Mouse (Mus musculus) MEL (cell line): ENCODE data around the gene Sh3rf1. TPM values are rescaled to one million over a fixed set of nuclear protein-coding genes. Genes with fewer than 3 reads are reported as not detected.

Source experiments
- DNase-seq: peaks from one replicate; pipeline ENCODE4 v3.0.0; 2011; ENCODE audit warnings: low read depth, low spot score
- H3K27ac ChIP-seq: 2 replicates; pipeline ENCODE4 v1.5.1; 2012; ENCODE audit warnings: low read depth, mild to moderate bottlenecking, control low read depth, low read length, moderate library complexity; ENCODE audit not compliant: control insufficient read depth
- H3K27me3 ChIP-seq, 2 experiments: fragments of 150-350 bp in 1 of 2; sonication (generic) in 1 of 2; 2 replicates each; pipeline ENCODE4 v1.6.1; 2012; ENCODE audit warnings: low read length in 2 of 2, mild to moderate bottlenecking in 2 of 2, improper control_type of control experiment in 1 of 2, moderate library complexity in 1 of 2; ENCODE audit not compliant: insufficient read depth in 2 of 2, control insufficient read depth in 1 of 2
- H3K36me3 ChIP-seq, 2 experiments: 2 replicates each; pipeline ENCODE4 v1.6.1; 2012 to 2014; ENCODE audit warnings: low read length in 2 of 2, improper control_type of control experiment in 1 of 2, inconsistent platforms in 1 of 2, mild to moderate bottlenecking in 1 of 2; ENCODE audit not compliant: insufficient read depth in 2 of 2, control insufficient read depth in 1 of 2
- H3K4me1 ChIP-seq, 2 experiments: fragments of 150-350 bp in 1 of 2; sonication (generic) in 1 of 2; 2 replicates each; pipeline ENCODE4 v1.6.1; 2012; ENCODE audit warnings: low read length in 2 of 2, improper control_type of control experiment in 1 of 2, mild to moderate bottlenecking in 1 of 2; ENCODE audit not compliant: insufficient read depth in 2 of 2, control insufficient read depth in 1 of 2
- H3K4me3 ChIP-seq, 2 experiments: fragments of 150-350 bp in 1 of 2; sonication (generic) in 1 of 2; 2 replicates each; pipeline ENCODE4 v1.5.1; 2012; ENCODE audit warnings: low read depth in 2 of 2, low read length in 2 of 2, mild to moderate bottlenecking in 2 of 2, moderate library complexity in 2 of 2, control low read depth in 1 of 2, improper control_type of control experiment in 1 of 2; ENCODE audit not compliant: control insufficient read depth in 1 of 2, insufficient read depth in 1 of 2
- H3K79me2 ChIP-seq: 2 replicates; pipeline ENCODE4 v1.6.1; 2012; ENCODE audit warnings: mild to moderate bottlenecking, low read length, moderate library complexity; ENCODE audit not compliant: control insufficient read depth, poor library complexity, insufficient read depth
- H3K9ac ChIP-seq: 2 replicates; pipeline ENCODE4 v1.6.1; 2012; ENCODE audit warnings: low read depth, mild to moderate bottlenecking, control low read depth, low read length, moderate library complexity; ENCODE audit not compliant: control insufficient read depth, poor library complexity, severe bottlenecking
- H3K9me3 ChIP-seq: fragments of 150-350 bp; sonication (generic); replicated peaks from 2 replicates; pipeline ENCODE4 v1.6.1; 2012; ENCODE audit warnings: mild to moderate bottlenecking, low read length, improper control_type of control experiment, moderate library complexity; ENCODE audit not compliant: insufficient read depth
- CTCF ChIP-seq, 3 experiments: IDR thresholded peaks in 2 of 3; conservative IDR thresholded peaks in 1 of 3; 2 replicates each; pipeline ENCODE4 v1.5.1; 2011 to 2012; ENCODE audit warnings: low read length in 3 of 3, low read depth in 2 of 3, mild to moderate bottlenecking in 2 of 3, improper control_type of control experiment in 1 of 3, inconsistent platforms in 1 of 3, mixed read lengths in 1 of 3, moderate library complexity in 1 of 3; ENCODE audit not compliant: control insufficient read depth in 1 of 3, insufficient read depth in 1 of 3, poor library complexity in 1 of 3, severe bottlenecking in 1 of 3
- EP300 ChIP-seq, 2 experiments: IDR thresholded peaks; 2 replicates each; pipeline ENCODE4 v1.6.1; 2011; ENCODE audit warnings: improper control_type of control experiment in 2 of 2, low read length in 2 of 2, low read depth in 1 of 2, mild to moderate bottlenecking in 1 of 2
- GABPA ChIP-seq: IDR thresholded peaks from 2 replicates; pipeline ENCODE4 v1.6.1; 2012; ENCODE audit warnings: low read depth, mild to moderate bottlenecking, inconsistent platforms, low read length, improper control_type of control experiment, moderate library complexity
- GATA1 ChIP-seq: IDR thresholded peaks from 2 replicates; pipeline ENCODE4 v1.6.1; 2011; ENCODE audit warnings: low read depth, low read length, improper control_type of control experiment
- MAX ChIP-seq: IDR thresholded peaks from 2 replicates; pipeline ENCODE4 v1.6.1; 2011; ENCODE audit warnings: low read length, improper control_type of control experiment
- MYC ChIP-seq: IDR thresholded peaks from 2 replicates; pipeline ENCODE4 v1.6.1; 2011; ENCODE audit warnings: low read depth, mild to moderate bottlenecking, low read length, improper control_type of control experiment, moderate library complexity
- NRF1 ChIP-seq: IDR thresholded peaks from 2 replicates; pipeline ENCODE4 v1.6.1; 2014; ENCODE audit warnings: low read depth, mild to moderate bottlenecking, inconsistent platforms, low read length, improper control_type of control experiment, moderate library complexity; ENCODE audit not compliant: poor library complexity, insufficient read depth, severe bottlenecking
- POLR2A ChIP-seq, 2 experiments: IDR thresholded peaks; 2 replicates each; pipeline ENCODE4 v1.6.1; 2011 to 2012; ENCODE audit warnings: low read length in 2 of 2, mild to moderate bottlenecking in 2 of 2, control low read depth in 1 of 2, improper control_type of control experiment in 1 of 2, low read depth in 1 of 2, moderate library complexity in 1 of 2; ENCODE audit not compliant: control insufficient read depth in 1 of 2, insufficient read depth in 1 of 2, poor library complexity in 1 of 2
- RCOR1 ChIP-seq: IDR thresholded peaks from 2 replicates; pipeline ENCODE4 v1.6.1; 2012; ENCODE audit warnings: low read depth, mild to moderate bottlenecking, inconsistent platforms, low read length, improper control_type of control experiment
- UBTF ChIP-seq: IDR thresholded peaks from 2 replicates; pipeline ENCODE4 v1.6.1; 2012; ENCODE audit warnings: low read depth, mild to moderate bottlenecking, inconsistent platforms, low read length, improper control_type of control experiment, moderate library complexity, borderline replicate concordance; ENCODE audit not compliant: insufficient read depth
- ZC3H11A ChIP-seq: IDR thresholded peaks from 2 replicates; pipeline ENCODE4 v1.6.1; 2012; ENCODE audit warnings: low read depth, mild to moderate bottlenecking, inconsistent platforms, low read length, improper control_type of control experiment
- polyA plus RNA-seq, 2 experiments: library from polyadenylated mRNA; stranded (reverse) in 1 of 2; unstranded in 1 of 2; fragments of >175 nt in 1 of 2; fragments of >200 nt in 1 of 2; gene quantifications; 2 replicates each; pipeline versions ENCODE4 v1.2.1 to v1.2.4; 2012; ENCODE audit warnings: low replicate concordance in 2 of 2, low read depth in 1 of 2; ENCODE audit not compliant: insufficient read length in 2 of 2, insufficient read depth in 1 of 2, missing spikeins in 1 of 2
- total RNA-seq: library from RNA; depleted of rRNA; stranded (reverse); fragments of 300-350 nt; gene quantifications from 2 replicates; pipeline ENCODE4 v1.2.3, GENCODE M21; 2012

The Sh3rf1 gene
- total and polyA plus RNA-seq, 3 experiments = 1.5 to 5.9 TPM; not detected in 1

DNA sequence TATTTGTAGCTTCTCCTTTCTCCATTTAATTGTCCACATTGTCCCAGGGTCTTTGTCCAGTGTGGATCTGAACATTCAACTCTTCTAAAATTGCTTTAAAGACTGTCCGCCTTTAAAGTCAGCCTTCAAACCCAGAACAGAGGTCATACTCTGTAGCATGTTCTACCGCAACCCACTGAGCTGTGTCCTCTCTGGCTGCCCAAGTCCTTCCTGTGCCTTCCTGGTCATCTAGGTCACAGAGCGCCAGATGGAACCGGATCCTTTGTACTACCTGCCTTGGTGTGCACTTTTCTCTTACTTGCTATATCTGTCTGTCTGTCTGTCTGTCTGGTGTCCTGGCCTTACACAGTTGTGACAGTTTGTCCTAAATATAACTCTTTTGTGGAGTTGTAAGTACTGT lies 40.0 kb downstream of the Sh3rf1 start:
- H3K4me3 ChIP-seq = no peak overlapping the region
- no peak for DNase-seq
- H3K4me1 ChIP-seq = no peaks in the 10 kb centered on the region
- no peak for TF ChIP-seq GATA1
- no peak for TF ChIP-seq NRF1
- TF ChIP-seq, all 39 proteins: peak for 0
- H3K27me3 ChIP-seq = no peaks in the 10 kb centered on the region
- no peak overlapping the region for H3K9ac ChIP-seq
- no peak overlapping the region for H3K27ac ChIP-seq
- H3K36me3 ChIP-seq = no peaks in the 10 kb centered on the region
- H3K9me3 ChIP-seq = no peaks in the 10 kb centered on the region
- H3K79me2 ChIP-seq = no peaks in the 10 kb centered on the region

DNA sequence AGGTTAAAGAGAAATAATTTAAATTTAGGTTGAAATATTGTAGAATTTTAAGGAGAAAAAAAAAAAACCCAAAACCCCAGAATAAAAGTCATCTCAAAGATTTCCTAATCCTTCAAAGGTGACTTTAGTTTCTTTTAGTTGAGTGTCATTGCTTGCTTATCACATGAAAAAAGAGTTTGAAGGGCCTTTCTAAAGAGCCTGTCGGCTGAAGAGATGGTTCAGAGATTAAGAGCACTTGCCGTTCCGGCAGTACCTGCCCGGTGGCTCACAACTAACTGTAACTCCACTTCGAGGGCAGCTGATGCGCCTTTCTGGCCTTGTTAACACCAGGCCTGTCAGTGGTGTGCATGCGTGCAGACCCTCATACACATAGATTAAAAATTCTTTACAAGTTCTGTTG lies 41.2 kb downstream of the Sh3rf1 start:
- no peaks in the 10 kb centered on the region for H3K36me3 ChIP-seq
- H3K9me3 ChIP-seq = no peaks in the 10 kb centered on the region
- no peak overlapping the region for H3K4me3 ChIP-seq
- no peak for DNase-seq
- H3K9ac ChIP-seq = no peak overlapping the region
- TF ChIP-seq CTCF (IDR thresholded peaks at IDR 0.05 in 2 of 3, conservative IDR thresholded peaks at IDR 0.05 in 1 of 3; ENCODE audit: control insufficient read depth in 1 of 3, insufficient read depth in 1 of 3, low read depth in 2 of 3, low read length in 3 of 3, poor library complexity in 1 of 3, severe bottlenecking in 1 of 3) = no peak
- TF ChIP-seq MAX = no peak
- TF ChIP-seq, all 39 proteins: peak for 0
- Histone ChIP-seq H3K4me1 (no peaks in the 10 kb centered on the region), H3K27me3 (no peaks in the 10 kb centered on the region), H3K27ac (no peak overlapping the region), H3K79me2 (no peaks in the 10 kb centered on the region)

DNA sequence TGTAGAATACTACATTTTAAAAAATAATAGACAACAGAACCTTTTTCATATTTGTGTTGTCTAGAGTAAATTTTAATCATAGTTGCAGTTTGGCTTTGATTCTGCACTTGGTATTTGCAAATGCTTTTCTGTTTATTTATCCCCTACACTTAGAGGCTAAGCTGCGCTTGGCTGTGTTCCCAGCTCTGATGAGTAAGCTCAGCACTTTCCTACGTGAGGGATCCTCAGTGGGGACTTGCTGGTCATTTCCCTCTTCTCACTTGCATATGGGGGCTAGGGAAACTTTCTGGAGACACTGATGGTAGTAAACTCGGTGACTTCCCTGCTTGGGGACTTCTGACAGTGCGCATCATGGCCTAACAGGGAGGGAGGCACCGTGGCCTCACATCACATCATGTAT lies 41.7 kb downstream of the Sh3rf1 start:
- Histone ChIP-seq H3K79me2 (no peaks in the 10 kb centered on the region), H3K9ac (no peak overlapping the region), H3K27me3 (no peaks in the 10 kb centered on the region), H3K4me3 (no peak overlapping the region), H3K27ac (no peak overlapping the region), H3K9me3 (no peaks in the 10 kb centered on the region), H3K4me1 (no peaks in the 10 kb centered on the region), H3K36me3 (no peaks in the 10 kb centered on the region)
- DNase-seq = peak; percentile 59
- TF ChIP-seq POLR2A (IDR thresholded peaks at IDR 0.05; ENCODE audit: control insufficient read depth in 1 of 2, insufficient read depth in 1 of 2, low read depth in 1 of 2, low read length in 2 of 2, poor library complexity in 1 of 2) (no peak), EP300 (IDR thresholded peaks at IDR 0.05; ENCODE audit: low read depth in 1 of 2, low read length in 2 of 2) (no peak), MYC (no peak), ZC3H11A (no peak), UBTF (no peak), GABPA (no peak), RCOR1 (no peak)
